Mouse (Mus musculus) adipocyte (in vitro differentiated cells): ENCODE data around the gene Olfr214.
"Not testable (repeated sequence)": the region's sequence is repeated elsewhere in the genome, so short reads cannot be mapped to it uniquely, and the experiment has no call there.

Experiments
- DNase-seq: peaks from one replicate; pipeline ENCODE4 v3.0.0-alpha.2; 2016; ENCODE audit warnings: low spot score

Gene Olfr214

GRCm38 (mm10) chr6:116553935-116554334, at the start of gene Olfr214:
Olfr214 (plus strand) TSS chr6:116554235.
- no peak for DNase-seq

- DNase-seq = not testable (repeated sequence)
Measured at GRCm38 (mm10) chr6:116506302-116507003, 47.6 kb upstream of the Olfr214 start, which contains the start of gene Olfr212. Olfr212 (plus strand) TSS chr6:116506516.

- no peak for DNase-seq
Measured at GRCm38 (mm10) chr6:116514832-116515231, 39.2 kb upstream of the Olfr214 start.

- no peak for DNase-seq
Measured at GRCm38 (mm10) chr6:116538156-116538555, 15.9 kb upstream of the Olfr214 start, which contains the start of gene Olfr213. Olfr213 (plus strand) TSS chr6:116538456.

GRCm38 (mm10) chr6:116542500-116542899, 11.5 kb upstream of the Olfr214 start:
- DNase-seq = no peak

- not testable (repeated sequence) for DNase-seq
Measured at GRCm38 (mm10) chr6:116550841-116551240, 3.2 kb upstream of the Olfr214 start, which contains the start of gene Gm5580. Gm5580 (plus strand) TSS chr6:116551141.

DNA sequence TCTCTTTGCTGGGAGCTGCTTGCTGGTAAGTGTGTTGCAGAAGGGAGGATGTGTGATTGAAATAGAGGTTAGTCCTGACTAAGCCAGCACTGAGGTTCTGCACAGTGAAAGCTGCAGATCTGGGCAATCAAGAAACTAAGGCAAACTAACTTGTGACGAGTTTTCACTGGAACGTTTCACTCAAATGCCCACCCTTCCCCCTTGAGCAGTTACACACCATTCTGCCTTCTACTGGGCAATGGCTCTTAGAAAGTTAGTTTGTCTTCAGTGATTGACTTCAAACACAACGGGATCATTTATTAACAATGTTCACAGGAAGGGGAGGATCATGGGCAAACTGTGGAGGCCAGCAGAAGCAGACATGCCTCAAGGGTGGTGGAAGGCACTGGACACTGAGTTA, 917 bp downstream of the Olfr214 start:
- no peak for DNase-seq

- DNase-seq = peak; percentile 40
Measured at GRCm38 (mm10) chr6:116569834-116570233, 15.8 kb downstream of the Olfr214 start.

- DNase-seq = no peak
Measured at GRCm38 (mm10) chr6:116584095-116584494, 30.1 kb downstream of the Olfr214 start, which contains the start of gene Olfr215. Olfr215 (minus strand) TSS chr6:116584195.

GRCm38 (mm10) chr6:116600969-116601368, 46.9 kb downstream of the Olfr214 start:
- not testable (repeated sequence) for DNase-seq

DNA sequence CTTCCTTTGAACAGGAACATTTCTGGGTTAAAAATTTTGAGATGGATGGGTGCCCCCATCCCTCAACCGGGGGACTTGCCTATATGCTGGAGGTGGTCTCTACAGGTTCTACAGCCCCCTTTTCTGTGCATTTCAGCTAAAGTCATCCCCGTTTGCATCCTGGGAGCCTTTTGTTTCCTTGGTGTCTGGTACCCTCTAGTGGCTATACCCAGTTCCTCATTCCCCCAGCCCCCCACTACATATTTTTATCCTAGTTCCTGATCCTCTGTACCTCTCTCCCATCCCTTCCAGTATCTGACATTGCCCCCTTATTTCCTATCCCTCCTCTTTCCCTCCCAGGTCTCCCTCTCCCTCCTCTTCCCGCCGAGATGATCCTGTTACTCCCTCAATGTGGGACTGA, 53.2 kb downstream of the Olfr214 start:
- no peak for DNase-seq
